Mouse (Mus musculus): ENCODE measurements around the gene Mmp7. TPM values are rescaled to one million over a fixed set of nuclear protein-coding genes. Genes with fewer than 3 reads are reported as not detected.

Mmp7 gene
- not detected in 2 replicates for polyA plus RNA-seq (2016; fragmentation: Nextera tagmentation; extraction: Ambion mirVana)

GRCm38 (mm10) chr9:7691790-7692189, at the start of gene Mmp7:
Gene Mmp7 (plus strand): TSS chr9:7692090.
- H3K9me3 ChIP-seq: no peaks in the 10 kb centered on the region
- 83% methylated on average over 1 of the region's 1 CpGs for WGBS
- H3K27me3 ChIP-seq (replicated peaks; ENCODE audit: low read depth, poor library complexity, severe bottlenecking): no peaks in the 10 kb centered on the region
- H3K27ac ChIP-seq (replicated peaks): no peak within 1 kb of the TSS
- peaks cover 9% of the 10 kb centered on the region; the same call in 1 of the 2 replicates for H3K4me1 ChIP-seq
- no peak for DNase-seq (ENCODE audit: low spot score)
- no peaks in the 10 kb centered on the region for H3K36me3 ChIP-seq (replicated peaks)
- H3K4me3 ChIP-seq: no peak within 1 kb of the TSS

GRCm38 (mm10) chr9:7647901-7648300, 44.0 kb upstream of the Mmp7 start:
- no peak for DNase-seq (ENCODE audit: low spot score)
- 87% methylated on average over 3 of the region's 3 CpGs for WGBS

GRCm38 (mm10) chr9:7650397-7651180, 41.3 kb upstream of the Mmp7 start:
- no peak overlapping the region for H3K27ac ChIP-seq (replicated peaks)
- no peaks in the 10 kb centered on the region for H3K27me3 ChIP-seq (replicated peaks; ENCODE audit: low read depth, poor library complexity, severe bottlenecking)
- no peaks in the 10 kb centered on the region for H3K4me1 ChIP-seq
- no peak overlapping the region for H3K4me3 ChIP-seq
- no peaks in the 10 kb centered on the region for H3K36me3 ChIP-seq (replicated peaks)
- 76% methylated on average over 5 of the region's 5 CpGs for WGBS
- no peak for DNase-seq (ENCODE audit: low spot score)
- no peaks in the 10 kb centered on the region for H3K9me3 ChIP-seq

More at GRCm38 (mm10) chr9:7647901-7648300, 44.0 kb upstream of the Mmp7 start:
- no peaks in the 10 kb centered on the region for H3K27me3 ChIP-seq (replicated peaks; ENCODE audit: low read depth, poor library complexity, severe bottlenecking)
- no peak overlapping the region for H3K4me3 ChIP-seq
- H3K9me3 ChIP-seq: no peaks in the 10 kb centered on the region
- H3K4me1 ChIP-seq: no peaks in the 10 kb centered on the region
- H3K36me3 ChIP-seq (replicated peaks): no peaks in the 10 kb centered on the region
- H3K27ac ChIP-seq (replicated peaks): no peak overlapping the region

GRCm38 (mm10) chr9:7652351-7653085, 39.4 kb upstream of the Mmp7 start:
- no peak overlapping the region for H3K4me3 ChIP-seq
- no peak for DNase-seq (ENCODE audit: low spot score)
- H3K4me1 ChIP-seq: no peaks in the 10 kb centered on the region
- no peaks in the 10 kb centered on the region for H3K27me3 ChIP-seq (replicated peaks; ENCODE audit: low read depth, poor library complexity, severe bottlenecking)
- no peak overlapping the region for H3K27ac ChIP-seq (replicated peaks)
- no peaks in the 10 kb centered on the region for H3K9me3 ChIP-seq
- H3K36me3 ChIP-seq (replicated peaks): no peaks in the 10 kb centered on the region
- 91% methylated on average over 5 of the region's 5 CpGs for WGBS

- Histone ChIP-seq H3K9me3 (no peaks in the 10 kb centered on the region), H3K4me1 (no peaks in the 10 kb centered on the region), H3K27ac (replicated peaks) (no peak overlapping the region), H3K4me3 (no peak overlapping the region), H3K27me3 (replicated peaks; ENCODE audit: low read depth, poor library complexity, severe bottlenecking) (no peaks in the 10 kb centered on the region), H3K36me3 (replicated peaks) (no peaks in the 10 kb centered on the region)
- no peak for DNase-seq (ENCODE audit: low spot score)
- 80% methylated on average over 4 of the region's 4 CpGs for WGBS
These were observed 33.9 kb upstream of the Mmp7 start for GRCm38 (mm10) chr9:7657946-7658345.

DNA sequence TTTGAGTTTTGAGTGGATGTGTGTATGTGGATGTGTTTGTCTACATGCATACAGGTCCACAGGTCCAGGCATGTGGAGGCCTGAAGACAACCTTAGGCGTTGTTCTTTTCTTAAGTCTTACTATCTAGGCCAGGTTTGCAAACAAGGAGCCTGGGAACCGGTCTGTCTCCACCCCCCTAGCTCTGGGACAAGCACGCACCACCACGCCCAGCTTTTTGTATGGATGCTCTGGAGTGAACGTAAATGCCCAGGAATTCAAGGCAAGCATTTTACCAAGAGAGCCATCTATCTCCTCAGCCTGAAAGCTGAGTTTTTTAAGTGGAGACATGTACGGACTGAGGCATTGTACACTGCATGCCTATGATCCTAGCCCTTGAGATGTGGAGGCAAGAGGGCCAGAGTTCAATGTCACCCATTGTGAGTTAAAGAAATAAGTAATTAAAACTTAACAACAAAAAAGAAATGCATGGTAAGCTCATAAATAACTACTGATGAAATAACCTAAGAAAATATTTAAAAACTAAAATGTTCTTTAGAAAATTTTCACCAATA, 32.3 kb upstream of the Mmp7 start:
- WGBS: 68% methylated on average over 6 of the region's 6 CpGs

GRCm38 (mm10) chr9:7661371-7661770, 30.5 kb upstream of the Mmp7 start:
- 99% methylated on average over 1 of the region's 1 CpGs for WGBS
- Histone ChIP-seq H3K4me1 (no peaks in the 10 kb centered on the region), H3K4me3 (no peak overlapping the region), H3K27me3 (replicated peaks; ENCODE audit: low read depth, poor library complexity, severe bottlenecking) (no peaks in the 10 kb centered on the region), H3K9me3 (no peaks in the 10 kb centered on the region), H3K27ac (replicated peaks) (no peak overlapping the region), H3K36me3 (replicated peaks) (no peaks in the 10 kb centered on the region)
- DNase-seq (ENCODE audit: low spot score): no peak

More for the DNA sequence above, 32.3 kb upstream of the Mmp7 start:
- H3K36me3 ChIP-seq (replicated peaks): no peaks in the 10 kb centered on the region
- no peak for DNase-seq (ENCODE audit: low spot score)
- no peaks in the 10 kb centered on the region for H3K27me3 ChIP-seq (replicated peaks; ENCODE audit: low read depth, poor library complexity, severe bottlenecking)
- no peaks in the 10 kb centered on the region for H3K9me3 ChIP-seq
- no peaks in the 10 kb centered on the region for H3K4me1 ChIP-seq
- no peak overlapping the region for H3K27ac ChIP-seq (replicated peaks)
- no peak overlapping the region for H3K4me3 ChIP-seq

DNA sequence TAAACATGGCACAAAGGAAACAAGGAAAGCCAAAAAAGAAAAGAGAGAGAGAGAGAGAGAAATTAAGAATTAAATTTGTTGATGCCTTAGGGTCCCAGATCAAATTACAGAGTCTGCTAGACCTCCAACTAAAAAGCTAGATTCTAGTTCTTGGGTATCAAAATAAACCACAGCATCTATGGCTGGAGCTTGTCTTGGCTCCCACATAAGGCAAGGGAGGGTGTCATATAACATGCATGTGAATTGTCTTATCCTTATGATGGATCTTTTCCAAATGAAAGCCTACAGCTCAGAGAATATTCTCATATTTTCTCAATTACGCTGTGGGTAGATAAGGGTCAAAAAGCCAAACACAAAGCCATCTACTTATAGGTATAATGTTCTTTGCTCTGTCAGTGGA, 22.2 kb upstream of the Mmp7 start:
- H3K36me3 ChIP-seq (replicated peaks): no peaks in the 10 kb centered on the region
- no peak overlapping the region for H3K4me3 ChIP-seq
- H3K27ac ChIP-seq (replicated peaks): no peak overlapping the region
- H3K4me1 ChIP-seq: peaks cover 6% of the 10 kb centered on the region; the same call in 1 of the 2 replicates
- 90% methylated on average over 1 of the region's 1 CpGs for WGBS
- DNase-seq (ENCODE audit: low spot score): no peak
- no peaks in the 10 kb centered on the region for H3K27me3 ChIP-seq (replicated peaks; ENCODE audit: low read depth, poor library complexity, severe bottlenecking)
- no peaks in the 10 kb centered on the region for H3K9me3 ChIP-seq

DNA sequence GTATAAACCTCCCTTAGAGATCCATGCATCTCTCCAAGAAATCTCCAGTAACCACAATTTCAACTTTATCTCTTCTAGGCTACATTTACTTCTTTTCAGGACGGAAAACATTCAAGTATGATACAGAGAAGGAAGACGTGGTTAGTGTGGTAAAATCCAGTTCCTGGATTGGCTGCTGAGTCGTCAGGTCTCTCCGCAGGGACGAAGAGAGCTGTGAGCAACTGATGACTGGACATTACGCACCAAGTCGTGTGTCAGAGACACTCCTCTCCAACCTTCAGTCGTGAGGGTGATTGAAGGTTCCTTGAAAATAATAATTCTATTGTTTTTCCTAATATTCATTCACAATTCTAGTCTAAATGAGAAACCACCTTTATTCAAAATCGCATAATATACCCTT, 18.9 kb upstream of the Mmp7 start:
- H3K27me3 ChIP-seq (replicated peaks; ENCODE audit: low read depth, poor library complexity, severe bottlenecking): no peaks in the 10 kb centered on the region
- 88% methylated on average over 9 of the region's 9 CpGs for WGBS

GRCm38 (mm10) chr9:7678154-7678837, 13.6 kb upstream of the Mmp7 start:
- no peaks in the 10 kb centered on the region for H3K36me3 ChIP-seq (replicated peaks)
- WGBS: 78% methylated on average over 2 of the region's 2 CpGs
- H3K27ac ChIP-seq (replicated peaks): no peak overlapping the region
- no peaks in the 10 kb centered on the region for H3K9me3 ChIP-seq
- no peaks in the 10 kb centered on the region for H3K4me1 ChIP-seq
- DNase-seq (ENCODE audit: low spot score): no peak
- H3K27me3 ChIP-seq (replicated peaks; ENCODE audit: low read depth, poor library complexity, severe bottlenecking): no peaks in the 10 kb centered on the region
- no peak overlapping the region for H3K4me3 ChIP-seq

More for the DNA sequence above, 18.9 kb upstream of the Mmp7 start:
- Histone ChIP-seq H3K27ac (replicated peaks) (no peak overlapping the region), H3K4me3 (no peak overlapping the region), H3K4me1 (peaks cover 6% of the 10 kb centered on the region; the same call in 1 of the 2 replicates), H3K36me3 (replicated peaks) (no peaks in the 10 kb centered on the region), H3K9me3 (no peaks in the 10 kb centered on the region)
- no peak for DNase-seq (ENCODE audit: low spot score)

DNA sequence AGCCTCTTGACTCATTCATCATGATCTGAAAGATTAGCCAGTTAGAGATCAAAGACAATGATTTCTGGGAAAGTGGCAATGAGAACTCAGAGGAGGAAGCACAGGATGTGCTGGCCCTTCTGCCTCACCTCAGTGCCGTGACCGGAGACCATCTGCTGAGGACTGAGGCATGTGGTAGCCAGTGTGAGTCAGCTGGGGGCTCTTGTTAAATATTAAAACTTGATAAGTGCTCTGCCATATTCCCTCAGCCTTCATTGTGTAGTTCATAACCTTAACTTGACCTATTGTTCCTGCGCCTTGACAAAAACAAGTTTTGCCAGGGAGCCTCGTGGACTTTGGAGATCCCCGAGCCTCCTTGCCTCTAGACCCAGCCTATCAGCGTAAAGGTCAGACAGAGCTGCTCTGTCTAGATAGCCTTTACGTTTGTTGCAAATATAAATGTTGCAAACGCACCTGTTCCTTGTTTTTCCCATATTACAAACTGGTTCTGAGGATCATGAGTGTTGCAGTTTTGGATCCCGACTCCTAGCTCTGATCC, 9.7 kb upstream of the Mmp7 start:
- no peaks in the 10 kb centered on the region for H3K27me3 ChIP-seq (replicated peaks; ENCODE audit: low read depth, poor library complexity, severe bottlenecking)
- H3K27ac ChIP-seq (replicated peaks): no peak overlapping the region
- WGBS: 89% methylated on average over 9 of the region's 9 CpGs
- no peak for DNase-seq (ENCODE audit: low spot score)
- H3K36me3 ChIP-seq (replicated peaks): no peaks in the 10 kb centered on the region
- H3K9me3 ChIP-seq: no peaks in the 10 kb centered on the region
- H3K4me1 ChIP-seq: no peaks in the 10 kb centered on the region
- H3K4me3 ChIP-seq: no peak overlapping the region

GRCm38 (mm10) chr9:7686024-7686423, 5.9 kb upstream of the Mmp7 start:
- no peak overlapping the region for H3K4me3 ChIP-seq
- H3K9me3 ChIP-seq: no peaks in the 10 kb centered on the region
- WGBS: 78% methylated on average over 2 of the region's 2 CpGs
- H3K36me3 ChIP-seq (replicated peaks): no peaks in the 10 kb centered on the region
- H3K27ac ChIP-seq (replicated peaks): no peak overlapping the region
- no peak for DNase-seq (ENCODE audit: low spot score)
- no peaks in the 10 kb centered on the region for H3K4me1 ChIP-seq
- H3K27me3 ChIP-seq (replicated peaks; ENCODE audit: low read depth, poor library complexity, severe bottlenecking): no peaks in the 10 kb centered on the region

Measured in embryonic facial prominence, embryonic 10.5 days (tissue).